Mouse (Mus musculus) leukemia stem cell, adult 10-12 weeks (primary cell): Measurements from ENCODE around the gene Zfp81. TPM values are rescaled to one million over a fixed set of nuclear protein-coding genes. Genes with fewer than 3 reads are reported as not detected.

ENCODE experiments used
- polyA plus RNA-seq: library from polyadenylated mRNA; stranded (reverse); fragments of >175 nt; gene quantifications from 2 replicates; pipeline ENCODE4 v1.2.3, GENCODE M21; 2012; ENCODE audit warnings: low replicate concordance

Zfp81 gene
- polyA plus RNA-seq, result 0.31 TPM in 1 of 2 replicates, not detected in the other

DNA sequence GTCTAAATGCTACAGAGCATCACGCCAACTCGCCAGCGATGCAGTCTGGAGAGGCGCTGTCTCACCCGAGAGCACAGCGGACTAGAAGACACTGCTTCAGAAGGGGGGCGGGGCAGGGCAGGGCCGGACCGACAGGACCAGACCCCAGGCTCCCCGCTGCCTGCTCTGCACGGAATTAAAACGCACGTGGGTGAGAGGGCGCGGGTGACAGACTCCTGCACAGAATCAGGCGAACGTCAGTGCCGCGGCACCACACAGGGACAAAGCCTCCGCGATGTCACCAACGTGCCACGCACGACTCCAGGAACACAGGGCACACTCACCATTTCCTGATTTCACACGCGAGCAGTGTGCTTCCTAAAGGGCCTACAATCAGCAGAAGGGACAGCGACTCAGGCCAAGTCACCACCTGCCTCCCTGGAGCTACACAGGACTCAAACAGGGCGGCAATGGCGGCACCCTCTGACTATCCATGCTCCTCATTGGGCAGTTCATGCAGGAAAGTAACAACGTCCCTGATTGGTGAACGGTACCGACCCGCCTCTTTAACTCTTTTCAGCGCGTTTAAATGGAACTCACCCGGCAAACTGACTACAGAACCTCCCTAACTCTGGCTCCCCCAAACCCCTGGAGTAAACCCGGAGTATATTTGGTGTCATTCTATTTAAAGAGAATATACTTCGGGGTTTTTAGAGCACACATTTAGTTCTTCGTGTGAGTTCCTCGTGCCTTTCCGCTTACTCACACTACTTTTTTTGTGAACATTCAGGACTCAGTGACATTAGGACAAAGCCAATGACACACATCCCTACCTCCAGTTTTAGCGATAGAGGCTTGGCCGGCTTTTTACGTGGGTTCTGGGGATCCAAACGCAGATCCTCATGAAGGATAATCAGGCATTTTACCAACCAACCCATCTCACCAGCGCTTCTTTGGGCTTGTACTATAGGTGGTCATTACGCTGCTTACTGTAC, at the start of gene Zfp81:
Zfp81 (minus strand) TSS at position 468 of the 974 bp plus-strand sequence.

GRCm38 (mm10) chr17:33394182-33395034, 35.7 kb upstream of the Zfp81 start, which contains the start of gene Zfp101:
Gene Zfp101 (minus strand): TSS chr17:33394641.

DNA sequence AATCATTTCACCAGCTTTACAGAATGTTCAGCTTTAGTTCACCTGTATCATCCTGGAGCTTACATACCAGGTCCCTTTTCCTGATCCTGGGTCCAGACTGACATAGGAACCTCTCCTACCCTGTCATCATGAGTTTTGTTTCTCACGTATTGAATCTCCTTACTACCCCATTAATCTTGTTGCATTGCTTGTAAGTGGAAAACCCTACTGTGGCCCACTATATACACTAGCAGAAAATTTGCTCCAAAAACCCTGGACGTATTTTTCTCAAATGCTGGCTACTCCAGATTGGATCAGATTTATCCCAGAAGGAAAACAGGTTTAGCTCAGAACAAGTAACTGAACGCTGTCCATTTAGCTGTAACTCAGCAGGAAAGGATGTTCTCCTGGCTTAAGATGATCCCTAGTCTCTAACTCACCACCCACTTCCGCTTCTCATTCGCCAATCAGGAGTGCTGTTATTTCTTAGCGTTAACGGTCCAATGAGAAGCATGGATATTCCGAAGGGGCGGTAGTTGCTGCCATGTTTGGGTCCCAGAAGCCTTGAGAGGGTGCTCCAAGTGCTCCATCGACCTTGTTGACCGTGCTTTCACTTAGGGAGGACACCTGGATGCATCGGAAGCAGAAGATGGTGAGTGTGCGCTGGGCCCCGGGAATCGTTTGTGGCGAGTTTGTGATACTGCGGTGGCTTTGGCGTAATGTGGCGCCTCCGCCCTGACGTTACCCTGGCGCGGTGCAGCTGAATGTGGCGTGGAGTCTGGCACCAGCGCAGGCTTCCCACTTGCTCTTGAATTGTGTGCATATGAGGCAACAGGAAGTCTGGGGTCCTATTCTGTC, 69.4 kb downstream of the Zfp81 start, which contains the start of gene Zfp955b:
Zfp955b (plus strand) TSS at position 506 of the 837 bp plus-strand sequence.

Other genes starting within 250 kb of the Zfp81 start
- gene Morc2b, start 219.2 kb downstream of the Zfp81 start, polyA plus RNA-seq, result not detected in 2 replicates
- not detected in 2 replicates for gene Olfr55, start 190.4 kb downstream of the Zfp81 start, polyA plus RNA-seq
- not detected in 2 replicates for gene Olfr239, start 167.6 kb downstream of the Zfp81 start, polyA plus RNA-seq
- not detected in 2 replicates for gene Olfr1564, start 137.2 kb downstream of the Zfp81 start, polyA plus RNA-seq
- 0.31 TPM in 1 of 2 replicates, not detected in the other for gene Zfp955a, start 103.7 kb downstream of the Zfp81 start, polyA plus RNA-seq
- 0.05 TPM in 1 of 2 replicates, not detected in the other for gene Olfr63, start 94.2 kb downstream of the Zfp81 start, polyA plus RNA-seq
- gene Zfp955b, start 69.3 kb downstream of the Zfp81 start, polyA plus RNA-seq, result 0.38 TPM in 1 of 2 replicates, not detected in the other
- gene Zfp101, start 35.8 kb upstream of the Zfp81 start, polyA plus RNA-seq, result 0.21 and 0.90 TPM in 2 replicates
- gene Actl9, start 74.0 kb upstream of the Zfp81 start, polyA plus RNA-seq, result not detected in 2 replicates
- 15.1 and 18.9 TPM in 2 replicates for gene Adamts10, start 165.3 kb upstream of the Zfp81 start, polyA plus RNA-seq
- 6.2 and 6.8 TPM in 2 replicates for gene Myo1f, start 196.8 kb upstream of the Zfp81 start, polyA plus RNA-seq